Mouse (Mus musculus): Measurements from ENCODE around the gene Dach1.

The Dach1 gene

DNA sequence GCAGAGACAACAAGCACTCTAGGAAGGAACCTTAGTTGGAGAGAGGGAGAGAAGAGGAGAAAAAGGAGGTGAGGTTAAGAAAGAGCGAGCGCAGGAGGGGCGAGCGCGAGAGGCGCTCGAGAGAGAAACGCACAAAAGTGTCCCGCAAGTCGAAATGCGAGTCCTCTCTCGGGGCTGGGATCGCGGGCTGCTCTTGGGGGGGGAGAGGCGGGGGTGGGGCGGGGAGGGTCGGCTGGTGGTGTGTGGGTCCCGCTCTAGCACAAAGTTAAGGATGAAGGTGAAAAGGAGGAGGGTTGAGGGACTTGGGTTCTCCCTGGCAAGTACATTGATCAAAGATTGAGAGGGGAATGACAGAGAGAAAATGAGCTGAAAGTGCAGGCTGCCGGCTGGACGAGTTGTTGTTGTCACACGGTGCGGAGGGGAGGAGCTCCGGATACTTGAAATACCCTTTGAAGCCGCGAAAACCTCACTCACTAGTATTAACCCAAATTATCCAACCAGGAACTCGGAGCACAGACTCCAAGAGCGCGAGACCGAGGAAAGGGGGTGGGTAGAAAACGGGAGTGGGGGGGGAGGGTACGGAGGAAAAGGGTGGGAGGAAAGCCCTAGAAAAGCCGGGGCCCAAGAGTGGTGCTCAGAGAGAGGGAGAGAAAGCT, at the start of gene Dach1:
TSS of gene Dach1 (minus strand) at position 345 of the 656 bp plus-strand sequence.
- no peak for DNase-seq (ENCODE audit: low spot score in 2 of 2)

GRCm38 (mm10) chr14:98200089-98200488, 30.5 kb upstream of the Dach1 start:
- DNase-seq (ENCODE audit: low spot score in 2 of 2), result no peak

DNA sequence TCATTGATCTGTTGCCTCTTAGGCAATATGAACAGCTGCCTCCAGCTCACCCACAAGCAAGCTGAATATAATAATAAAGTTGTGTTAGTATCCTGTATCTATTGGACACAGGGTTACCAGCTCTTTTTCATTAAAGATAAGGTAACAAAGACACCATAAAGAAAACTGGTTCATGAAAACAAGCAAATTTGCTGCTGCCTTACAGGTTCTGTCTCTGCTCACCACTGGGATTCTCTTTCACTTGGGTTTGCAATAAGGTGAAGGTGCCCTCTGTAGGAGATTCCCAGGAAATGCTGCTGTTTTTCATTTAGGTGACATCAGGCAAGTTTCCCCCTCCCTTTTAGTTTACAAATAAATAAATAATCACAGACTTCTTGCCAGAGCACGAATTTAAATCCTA, 12.0 kb upstream of the Dach1 start:
- DNase-seq (ENCODE audit: low spot score in 2 of 2), result no peak

DNA sequence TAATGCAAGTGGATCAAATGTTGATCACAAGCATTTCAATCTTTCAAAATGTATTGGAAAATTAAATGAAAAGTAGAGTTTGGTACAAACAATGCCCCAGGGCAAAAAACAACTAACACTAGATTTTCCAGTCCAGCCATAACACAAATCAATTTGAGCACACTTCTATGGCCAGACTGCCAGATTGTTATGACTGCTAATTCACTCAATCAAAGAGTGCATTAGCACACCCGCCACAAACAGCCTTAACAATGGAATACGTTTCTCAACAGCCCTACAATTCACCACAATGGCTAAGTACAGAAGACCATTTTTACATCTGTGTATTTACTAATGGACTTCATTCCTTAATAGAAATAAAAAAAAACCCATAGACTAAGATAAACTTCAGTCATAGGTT, 4.3 kb upstream of the Dach1 start:
- no peak for DNase-seq (ENCODE audit: low spot score in 2 of 2)

- DNase-seq (ENCODE audit: low spot score in 2 of 2), result no peak
These were observed 2.9 kb upstream of the Dach1 start for GRCm38 (mm10) chr14:98172394-98172905.

- no peak for DNase-seq (ENCODE audit: low spot score in 2 of 2)
These were observed 2.3 kb upstream of the Dach1 start for GRCm38 (mm10) chr14:98171861-98172260.

GRCm38 (mm10) chr14:98168908-98169401, 610 bp downstream of the Dach1 start:
- DNase-seq (ENCODE audit: low spot score in 2 of 2), result no peak

- DNase-seq (ENCODE audit: low spot score in 2 of 2), result peak in 1 of 2 experiments; percentile 16
These were observed 1.3 kb downstream of the Dach1 start for GRCm38 (mm10) chr14:98168039-98168907.

- no peak for DNase-seq (ENCODE audit: low spot score in 2 of 2)
These were observed 2.2 kb downstream of the Dach1 start for GRCm38 (mm10) chr14:98167186-98168038.

GRCm38 (mm10) chr14:98166318-98166976, 3.1 kb downstream of the Dach1 start:
- DNase-seq (ENCODE audit: low spot score in 2 of 2), result no peak

DNA sequence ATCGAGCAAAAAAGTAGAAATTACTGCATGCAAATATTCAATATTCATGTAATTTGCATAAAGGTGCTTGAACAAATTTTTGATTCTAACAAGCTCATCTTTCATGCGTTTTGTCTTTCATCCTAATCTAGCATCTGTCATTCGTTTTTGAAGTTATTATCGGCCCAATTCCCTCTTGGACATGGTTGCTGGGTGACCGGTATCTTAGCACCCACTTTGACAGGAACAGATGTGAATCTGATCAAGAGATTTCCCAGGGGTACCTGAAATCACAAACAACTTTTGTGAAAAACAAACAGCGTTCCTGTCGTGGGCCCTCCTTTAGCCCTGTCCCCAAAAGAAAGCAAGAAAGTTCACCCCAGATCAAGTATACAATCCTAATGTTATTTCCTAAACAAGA, 12.8 kb downstream of the Dach1 start:
- DNase-seq (ENCODE audit: low spot score in 2 of 2), result no peak

DNA sequence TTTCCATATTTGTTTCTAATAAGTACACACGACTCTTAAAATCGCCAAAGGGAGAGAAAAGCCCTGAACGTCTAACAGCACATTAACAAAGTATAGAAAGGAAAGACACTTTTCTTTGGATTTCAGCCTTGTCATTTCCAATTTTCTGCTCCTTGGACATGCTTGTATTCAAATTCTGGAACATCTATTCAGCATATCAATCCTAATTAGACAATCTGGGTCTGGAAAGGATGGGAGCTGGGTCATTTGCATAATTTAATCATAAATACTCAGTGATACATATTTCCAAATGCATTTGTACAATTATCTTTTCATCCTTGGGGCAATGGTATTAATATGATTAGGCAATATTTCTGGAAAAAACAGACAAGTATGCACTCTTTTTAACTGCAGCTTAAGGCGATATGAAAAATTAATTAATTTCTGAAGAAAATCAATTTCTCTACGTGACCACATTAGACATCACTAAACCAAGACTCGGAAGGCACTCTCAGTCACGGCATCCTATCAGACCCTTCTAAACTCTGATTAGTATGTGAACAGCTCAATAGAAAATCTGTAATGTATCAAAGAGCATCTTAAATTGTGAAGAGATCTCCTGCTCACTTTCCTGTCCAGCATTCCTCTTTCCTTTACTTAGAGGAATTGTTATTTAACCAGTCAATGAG, 13.7 kb downstream of the Dach1 start:
- DNase-seq (ENCODE audit: low spot score in 2 of 2), result no peak

GRCm38 (mm10) chr14:98154832-98155422, 14.6 kb downstream of the Dach1 start:
- DNase-seq (ENCODE audit: low spot score in 2 of 2), result no peak

- DNase-seq (ENCODE audit: low spot score in 2 of 2), result no peak
These were observed 27.8 kb downstream of the Dach1 start for GRCm38 (mm10) chr14:98141758-98142157.

GRCm38 (mm10) chr14:98138873-98139665, 30.5 kb downstream of the Dach1 start:
- DNase-seq (ENCODE audit: low spot score in 2 of 2), result no peak

GRCm38 (mm10) chr14:98134546-98134945, 35.0 kb downstream of the Dach1 start:
- DNase-seq (ENCODE audit: low spot score in 2 of 2), result no peak

DNA sequence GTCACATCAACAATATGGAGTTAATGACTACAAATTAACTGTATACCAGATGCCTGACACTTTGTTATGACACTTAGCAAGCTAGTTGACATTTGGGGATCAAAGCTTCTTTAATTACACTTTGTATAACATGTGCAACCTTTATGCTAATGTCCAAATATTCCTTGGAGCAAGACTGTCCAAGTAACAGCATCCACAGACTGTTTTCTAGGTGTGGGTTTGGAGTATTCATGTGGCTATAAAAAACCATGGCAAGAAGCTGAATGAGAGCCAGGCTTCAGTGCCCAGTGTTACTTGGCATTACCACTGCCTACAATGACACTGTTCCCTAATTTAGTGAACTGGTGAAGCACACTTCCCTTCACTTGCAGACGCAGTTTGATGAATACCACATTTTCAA, 46.5 kb downstream of the Dach1 start:
- DNase-seq (ENCODE audit: low spot score in 2 of 2), result no peak

DNA sequence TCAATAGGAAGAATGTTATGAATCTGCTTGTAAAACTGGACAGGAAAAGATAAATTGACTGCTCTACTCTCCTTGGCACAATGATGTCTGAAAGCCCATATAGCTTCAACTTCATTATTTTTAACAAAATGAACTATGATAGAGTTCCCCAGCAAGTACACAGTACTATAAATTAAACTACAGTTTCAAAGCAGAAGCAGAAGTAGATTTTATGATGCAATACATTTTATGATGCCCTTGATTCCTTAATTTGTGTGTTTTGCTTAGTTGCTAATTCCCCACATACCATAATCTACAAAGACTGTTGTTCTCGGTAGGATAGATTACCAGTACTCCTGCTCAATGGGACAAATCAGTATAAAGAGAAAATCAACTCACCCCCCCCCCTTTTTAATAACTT, 52.9 kb downstream of the Dach1 start:
- DNase-seq (ENCODE audit: low spot score in 2 of 2), result no peak

GRCm38 (mm10) chr14:98113106-98113505, 56.5 kb downstream of the Dach1 start:
- DNase-seq (ENCODE audit: low spot score in 2 of 2), result no peak

All from frontal cortex, postnatal 25 days (tissue).